Mouse (Mus musculus) kidney, postnatal 36 days (tissue): ENCODE measurements at regions not wholly inside any gene's neighbourhood (a gene's known extent, or its start where the extent isn't known, plus 50 kb on each side); places are given as distances from the start of the nearest gene placed in this dataset.

ENCODE experiments used
- DNase-seq, 2 experiments: peaks; one replicate each; pipeline ENCODE4 v3.0.0; 2021 to 2022; ENCODE audit warnings: mixed read lengths in 2 of 2

DNA sequence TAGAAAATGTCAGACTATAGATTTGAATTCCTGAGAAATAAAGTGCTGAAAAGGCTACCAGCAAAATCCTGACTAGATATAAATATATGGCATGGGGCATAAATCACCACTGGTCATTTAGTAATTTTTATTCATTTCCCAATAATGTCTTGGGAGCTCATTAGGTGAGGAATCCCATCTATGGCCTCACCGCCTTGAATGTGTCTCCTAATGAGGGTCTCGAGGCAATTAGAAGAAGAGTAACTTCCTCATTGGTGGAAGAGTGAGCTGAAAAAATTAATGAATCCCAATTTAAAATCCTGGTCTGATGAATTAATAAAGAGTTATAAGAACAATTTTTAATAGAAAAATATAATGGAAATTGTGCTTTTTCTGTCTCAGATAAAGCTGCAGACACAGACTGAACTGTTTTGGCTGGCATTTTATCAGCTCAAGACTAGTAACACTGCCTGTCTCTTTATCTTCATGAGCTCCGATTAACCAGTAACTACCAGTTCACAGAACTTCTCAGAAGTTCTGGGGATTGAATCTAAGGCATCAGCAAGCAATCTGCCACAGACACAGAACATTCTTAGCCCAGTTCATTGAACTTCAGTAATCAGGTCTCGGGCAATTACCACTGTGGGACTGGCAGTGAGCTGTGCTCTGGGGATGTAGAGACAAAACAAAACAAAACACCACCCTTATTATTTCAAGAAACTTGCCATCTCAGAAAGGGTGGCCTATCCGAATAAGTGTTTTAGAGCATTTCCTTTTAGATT, 170.7 kb downstream of the Plpp3 start:
- DNase-seq: peak; percentile 44 to 65

DNA sequence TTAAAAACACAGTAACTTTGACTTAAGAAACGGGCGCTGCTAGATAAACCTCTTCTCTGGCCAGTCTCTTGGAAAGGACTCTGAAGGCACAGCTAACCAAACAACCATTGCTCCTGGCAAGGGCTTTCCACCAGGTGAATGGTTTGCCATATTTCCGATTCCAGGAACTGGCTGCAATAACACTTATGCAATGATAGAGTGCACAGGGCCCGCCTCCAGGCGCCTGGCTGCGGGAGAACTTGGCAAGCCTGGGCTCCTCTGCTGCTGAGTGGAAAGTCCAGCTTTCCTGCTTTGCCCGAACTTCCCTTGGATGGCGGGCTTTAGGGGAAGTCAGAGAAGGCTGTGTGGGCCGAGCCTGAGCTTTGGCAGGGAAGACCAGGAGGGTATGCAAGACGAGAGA, 171.6 kb downstream of the Plpp3 start:
- DNase-seq: peak; percentile 90 to 94

- DNase-seq: no peak
Measured at GRCm38 (mm10) chr4:105332081-105332480, 174.9 kb downstream of the Plpp3 start.

DNA sequence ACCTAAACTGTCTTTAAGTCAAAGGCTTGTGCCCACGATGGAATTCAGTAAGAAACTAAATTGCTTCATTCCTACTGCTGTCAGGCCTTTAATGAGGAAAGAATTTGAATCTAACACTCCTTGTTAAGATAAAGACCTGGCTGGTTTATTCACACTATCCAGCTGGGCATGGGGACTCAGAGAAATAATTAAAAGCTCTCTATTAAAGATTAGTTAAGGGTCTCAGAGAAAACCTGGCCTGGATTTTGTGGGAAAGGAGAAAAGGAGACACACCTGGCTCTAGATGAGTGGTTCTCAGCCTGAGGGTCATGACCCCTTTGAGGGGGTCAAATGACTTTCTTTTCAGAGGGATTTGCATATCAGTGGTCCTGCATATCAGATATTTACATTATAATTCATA, 178.7 kb downstream of the Plpp3 start:
- DNase-seq: peak; percentile 28 to 53

GRCm38 (mm10) chr4:105336557-105336956, 179.4 kb downstream of the Plpp3 start:
- no peak for DNase-seq

- DNase-seq: no peak
Measured at GRCm38 (mm10) chr4:105338131-105338530, 181.0 kb downstream of the Plpp3 start.

DNA sequence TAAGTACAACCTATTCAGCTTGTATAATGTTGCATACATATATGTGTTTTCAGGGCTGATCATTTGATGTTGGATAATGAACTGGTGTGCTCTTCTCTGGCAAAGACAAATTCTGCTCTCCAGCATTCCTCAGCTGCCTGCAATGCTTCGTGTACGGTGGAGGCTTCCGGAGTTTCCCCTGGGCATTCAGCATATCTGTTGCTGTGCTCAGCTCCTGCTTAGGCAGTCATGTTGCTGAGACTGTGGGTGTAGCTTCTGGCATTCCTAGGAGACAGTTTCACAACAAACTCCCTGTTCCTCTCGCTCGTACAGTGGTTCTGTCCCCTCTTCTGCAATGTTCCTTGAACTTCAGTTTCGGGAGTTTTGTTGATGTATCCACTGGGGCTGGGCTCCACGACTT, 181.7 kb downstream of the Plpp3 start:
- no peak for DNase-seq

DNA sequence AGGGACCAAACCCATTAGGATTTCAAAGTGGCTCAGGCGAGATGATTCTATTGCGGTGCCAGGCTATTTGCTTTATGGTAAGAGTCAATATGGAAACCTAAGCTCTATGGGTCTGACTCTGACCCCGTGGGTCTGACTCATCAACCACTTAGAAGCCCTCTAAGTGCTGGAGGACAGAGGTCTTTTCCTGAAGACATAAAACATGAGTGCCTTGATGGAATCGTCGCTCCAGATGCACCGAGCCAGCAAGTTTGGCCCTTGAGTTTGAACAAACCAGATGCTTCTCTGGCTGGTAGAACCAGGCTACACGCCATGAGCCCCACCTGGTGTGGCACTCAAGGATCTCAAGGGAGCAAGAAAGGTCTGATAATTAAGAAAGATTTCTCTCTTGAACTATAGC, 184.1 kb downstream of the Plpp3 start:
- no peak for DNase-seq

- DNase-seq: no peak
Measured at GRCm38 (mm10) chr4:105346846-105347245, 189.7 kb downstream of the Plpp3 start.

DNA sequence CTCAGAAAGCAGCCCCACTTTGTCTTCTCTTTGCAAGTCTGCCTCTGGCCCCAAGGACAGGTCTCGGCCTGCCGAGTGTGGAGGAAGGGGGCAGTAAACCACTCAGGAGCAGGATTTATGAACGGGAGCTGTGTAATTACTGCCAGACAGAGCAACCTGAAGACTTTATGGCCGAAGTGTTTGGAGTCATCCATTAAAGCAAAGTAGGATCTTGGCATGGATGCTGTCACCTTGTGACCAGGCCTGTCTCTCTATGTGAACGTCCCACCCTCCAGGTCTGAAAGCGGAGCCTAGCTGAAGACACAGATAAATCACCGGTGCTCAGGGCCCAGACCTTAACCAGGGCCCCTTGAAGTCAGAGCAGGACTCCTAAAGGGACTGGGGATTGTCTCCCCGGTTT, 190.8 kb downstream of the Plpp3 start:
- no peak for DNase-seq

- peak; percentile 31 to 49 for DNase-seq
Measured at GRCm38 (mm10) chr4:105349316-105350207, 192.4 kb downstream of the Plpp3 start.

DNA sequence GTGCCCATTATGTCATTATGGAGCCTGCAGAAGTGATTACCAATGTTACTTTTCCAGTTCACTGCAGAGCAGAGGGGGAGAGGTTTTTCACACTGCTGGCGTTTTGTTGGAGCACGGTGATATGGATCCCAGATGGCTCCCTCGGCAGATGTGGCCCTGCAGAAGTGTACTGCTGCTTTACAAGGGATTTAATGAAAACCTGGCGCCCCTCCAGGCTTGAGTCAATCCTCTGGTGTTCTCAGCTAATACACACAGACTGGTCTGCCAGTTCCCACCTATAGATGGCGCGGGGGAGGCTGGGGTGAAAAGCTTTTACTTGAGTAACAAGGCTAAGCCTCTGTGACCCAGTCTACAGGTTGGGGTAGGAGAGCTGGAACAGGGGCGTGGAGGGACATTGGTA, 195.2 kb downstream of the Plpp3 start:
- DNase-seq: peak in 1 of 2 experiments; percentile 42

DNA sequence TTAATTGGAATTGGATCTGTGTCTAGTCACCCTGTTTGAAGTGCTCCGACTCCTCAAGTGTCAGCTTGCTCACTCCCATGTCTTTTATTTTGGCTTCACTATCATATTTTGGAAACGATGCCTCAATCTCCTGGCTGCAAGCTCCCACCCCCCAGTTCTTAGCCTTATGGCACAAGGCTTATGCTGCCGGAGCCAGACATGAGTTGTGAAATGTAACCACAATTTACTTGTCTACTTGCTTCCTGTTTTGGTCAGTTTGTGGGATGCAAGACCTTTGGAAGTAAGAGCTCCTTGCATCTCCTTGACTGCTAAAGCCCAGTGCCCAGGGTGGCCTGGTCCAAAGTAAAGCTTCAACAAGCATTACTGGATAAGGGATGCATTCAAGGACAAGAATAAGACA, 195.8 kb downstream of the Plpp3 start:
- DNase-seq: no peak

DNA sequence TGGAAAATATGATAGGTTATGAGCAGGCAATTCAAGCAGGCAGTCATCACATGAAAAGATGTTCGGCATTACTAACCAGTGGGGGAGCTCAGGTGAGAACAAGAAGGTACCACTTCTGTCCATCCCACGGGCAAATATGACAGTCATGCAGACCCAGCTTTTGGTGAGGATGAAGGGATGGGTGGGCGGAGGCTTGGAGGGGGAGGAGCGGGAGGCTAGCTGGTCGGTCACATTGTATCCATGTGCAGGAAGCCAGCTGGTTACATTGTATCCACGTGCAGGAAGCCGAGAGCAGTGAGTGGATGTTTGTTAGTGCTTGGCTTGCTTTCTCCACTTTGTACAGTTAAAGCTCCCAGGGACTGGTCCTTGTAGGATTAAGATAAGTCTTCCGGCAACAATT, 196.9 kb downstream of the Plpp3 start:
- DNase-seq: no peak

DNA sequence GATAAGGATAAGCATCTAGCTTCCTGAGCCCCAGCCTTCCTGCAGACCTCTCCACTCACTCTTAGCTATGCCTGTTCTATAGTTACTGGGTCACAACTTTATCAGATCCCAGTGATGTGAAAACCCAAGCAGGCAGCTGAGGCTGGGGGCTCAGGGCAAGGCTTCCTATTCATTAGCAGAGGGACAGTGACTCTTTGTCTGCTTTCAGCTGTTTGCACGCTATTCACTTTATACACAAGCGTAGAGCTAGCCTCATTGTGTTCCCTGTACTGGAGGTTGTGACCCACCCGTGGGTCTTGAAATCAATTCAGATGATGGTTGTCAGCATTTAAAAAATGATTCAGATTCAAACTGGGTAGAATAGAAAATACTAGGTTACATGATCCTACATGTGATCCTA, 199.5 kb downstream of the Plpp3 start:
- no peak for DNase-seq

DNA sequence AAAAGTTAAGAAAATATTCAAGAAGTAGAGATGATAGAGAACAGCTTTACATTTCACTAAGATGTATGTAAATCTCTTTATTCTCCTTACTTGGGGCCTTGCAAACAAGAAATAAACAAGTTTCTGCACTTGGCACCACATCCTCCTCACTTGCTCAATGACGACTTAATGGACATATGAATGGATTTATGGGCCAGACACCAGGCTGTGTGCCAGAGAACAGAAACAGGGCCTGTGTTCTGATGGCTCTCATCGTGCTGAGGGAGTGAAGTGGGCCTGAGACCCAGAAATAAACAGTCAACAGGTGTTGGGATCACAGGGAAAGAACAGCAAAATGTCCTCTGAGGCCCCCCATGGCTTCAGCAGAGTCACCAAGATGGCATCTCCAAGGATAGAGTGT, 201.6 kb downstream of the Plpp3 start:
- DNase-seq: no peak

DNA sequence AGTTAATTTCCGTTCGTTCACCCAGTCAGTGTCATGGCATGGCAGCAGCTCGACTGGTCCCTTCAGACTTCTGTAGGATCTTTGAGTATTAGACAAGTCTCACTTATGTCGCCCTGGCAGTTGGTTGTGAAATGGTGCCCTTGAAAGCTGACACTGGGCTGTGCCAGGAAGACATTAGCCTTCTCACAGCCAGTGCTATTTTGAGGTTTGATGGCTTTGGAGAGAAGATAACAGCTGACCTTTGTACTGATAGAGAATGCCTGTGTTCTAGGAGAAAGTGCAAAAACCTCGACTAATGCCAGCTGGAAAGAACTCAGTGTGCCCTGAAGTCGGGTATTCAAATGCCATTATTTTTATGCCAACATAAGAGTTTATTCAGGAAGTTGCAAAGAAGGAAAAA, 207.3 kb downstream of the Plpp3 start:
- peak; percentile 24 to 58 for DNase-seq

DNA sequence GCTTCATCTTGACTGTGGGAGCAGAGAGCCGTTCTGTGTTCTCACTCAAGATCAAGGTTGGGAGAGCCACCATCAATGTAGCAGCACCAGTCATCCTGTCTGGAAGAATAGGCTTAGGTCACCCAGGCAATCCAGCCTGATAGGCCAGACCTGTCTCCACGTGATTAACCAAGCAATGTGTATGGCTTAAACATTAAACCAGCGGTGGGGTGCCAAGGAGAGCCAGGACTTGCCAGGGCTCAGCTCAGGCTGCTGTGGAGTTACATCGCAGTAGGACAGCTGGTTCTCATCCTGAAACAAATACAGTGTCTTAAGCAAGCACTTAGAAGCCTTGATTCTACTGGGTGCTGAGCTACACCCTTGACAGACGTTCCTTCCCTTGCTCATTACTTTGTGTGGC, 207.9 kb downstream of the Plpp3 start:
- DNase-seq: peak; percentile 88 to 92

GRCm38 (mm10) chr4:105376591-105376990, 219.4 kb downstream of the Plpp3 start:
- no peak for DNase-seq

GRCm38 (mm10) chr4:105377469-105378187, 220.5 kb downstream of the Plpp3 start:
- no peak for DNase-seq

DNA sequence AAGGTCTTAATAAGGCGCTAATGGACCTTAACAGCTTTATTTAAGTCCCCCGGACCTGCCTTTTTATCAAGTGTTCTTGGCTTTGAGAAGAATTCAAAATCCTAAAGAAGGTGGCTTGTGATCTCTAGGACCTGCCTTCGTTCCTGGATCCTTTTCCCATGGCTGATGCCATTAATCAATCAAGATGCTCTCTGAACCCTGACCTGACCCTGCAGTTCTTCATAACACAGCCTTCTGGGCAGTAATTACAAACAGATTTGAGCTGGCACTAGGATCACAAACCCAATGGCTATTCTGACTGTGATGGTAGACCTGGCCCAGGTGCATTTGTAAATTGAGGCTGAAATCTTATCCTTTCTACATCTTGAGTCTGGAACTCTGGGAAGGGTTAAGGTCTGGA, 227.7 kb downstream of the Plpp3 start:
- DNase-seq: no peak

DNA sequence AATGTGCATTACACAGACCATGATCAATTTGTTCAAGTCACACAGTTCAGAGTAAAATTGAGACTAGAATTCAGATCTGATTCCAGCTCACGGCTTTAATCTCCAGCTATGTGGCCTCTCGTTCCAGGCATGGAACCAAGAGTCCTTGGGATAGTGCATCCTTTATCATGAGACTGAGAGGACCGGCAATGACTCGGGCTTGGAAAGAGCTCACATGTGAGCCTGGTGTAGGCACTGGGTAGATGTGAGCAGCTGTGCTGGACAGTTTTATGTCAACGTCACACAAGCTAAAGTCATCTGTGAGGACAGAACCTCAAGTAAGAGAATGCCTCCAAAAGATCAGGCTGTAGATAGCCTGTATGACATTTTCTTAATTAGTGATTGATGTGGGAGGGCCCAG, 228.3 kb downstream of the Plpp3 start:
- DNase-seq: no peak

GRCm38 (mm10) chr4:105390378-105390777, 233.2 kb downstream of the Plpp3 start:
- DNase-seq: peak; percentile 42 to 54
